Mouse (Mus musculus) midbrain, embryonic 14.5 days (tissue): ENCODE measurements around the gene Smarcc1. TPM values are rescaled to one million over a fixed set of nuclear protein-coding genes. Genes with fewer than 3 reads are reported as not detected.

Source experiments
- ATAC-seq: fragments of 200-750 bp; cut with Nextera tagmentation; 2 replicates; pipeline ENCODE4 v1.8.0; 2017; ENCODE audit warnings: moderate number of reproducible peaks, moderate library complexity; ENCODE audit not compliant: low FRiP score, low TSS enrichment
- DNase-seq: peaks from one replicate; pipeline ENCODE4 v3.0.0-alpha.2; 2015
- H3K27ac ChIP-seq: fragments of 300-500 bp; sonication (generic); replicated peaks from 2 replicates; pipeline ENCODE4 v1.5.1; 2014; ENCODE audit warnings: mild to moderate bottlenecking, low read depth, low read length, moderate library complexity
- H3K27me3 ChIP-seq: fragments of 300-500 bp; sonication (generic); 2 replicates; pipeline ENCODE4 v1.6.1; 2014; ENCODE audit warnings: low read length, control low read depth, mixed read lengths; ENCODE audit not compliant: control insufficient read depth, insufficient read depth
- H3K36me3 ChIP-seq: fragments of 300-500 bp; sonication (generic); 2 replicates; pipeline ENCODE4 v1.6.1; 2014; ENCODE audit warnings: low read length, control low read depth; ENCODE audit not compliant: control insufficient read depth, insufficient read depth
- H3K4me1 ChIP-seq: fragments of 300-500 bp; sonication (generic); 2 replicates; pipeline ENCODE4 v1.6.1; 2014; ENCODE audit warnings: mild to moderate bottlenecking, antibody characterized with exemption, low read length, control low read depth; ENCODE audit not compliant: control insufficient read depth, insufficient read depth
- H3K4me2 ChIP-seq: fragments of 300-500 bp; sonication (generic); 2 replicates; pipeline ENCODE4 v1.6.1; 2014; ENCODE audit warnings: mild to moderate bottlenecking, low read length, moderate library complexity
- H3K4me3 ChIP-seq: fragments of 300-500 bp; sonication (generic); replicated peaks from 2 replicates; pipeline ENCODE4 v1.5.1; 2014; ENCODE audit warnings: low read depth, low read length
- H3K9ac ChIP-seq: fragments of 300-500 bp; sonication (generic); replicated peaks from 2 replicates; pipeline ENCODE4 v1.6.1; 2014; ENCODE audit warnings: mild to moderate bottlenecking, low read length, moderate library complexity
- H3K9me3 ChIP-seq: fragments of 300-500 bp; sonication (generic); 2 replicates; pipeline ENCODE4 v1.6.1; 2016; ENCODE audit warnings: low read length, control low read depth, mixed read lengths; ENCODE audit not compliant: control insufficient read depth
- WGBS: fragments of 180-500 bp; shearing (Covaris S2); extraction: QIAGEN DNeasy Blood & Tissue Kit; methylation state at CpG from one replicate; pipeline ENCODE4 v1.1.7; 2014; 5-methylcytosine and 5-hydroxymethylcytosine counted together
- polyA plus RNA-seq: library from polyadenylated mRNA; unstranded; fragments of >200 nt; fragmentation: Nextera tagmentation; extraction: Ambion mirVana; gene quantifications from 2 replicates; pipeline ENCODE4 v1.2.1, GENCODE M21; 2014

Gene Smarcc1
- polyA plus RNA-seq, 1 experiment from 2014 or later: 139 TPM

- no peaks in the 10 kb centered on the region for H3K9me3 ChIP-seq
- H3K4me2 ChIP-seq: no peak overlapping the region
- H3K36me3 ChIP-seq: peaks cover 82% of the 10 kb centered on the region
- H3K27ac ChIP-seq: peak overlapping the region; percentile 82
- 23% methylated on average over 15 of the region's 15 CpGs for WGBS
- no peak overlapping the region for H3K4me3 ChIP-seq
- peak; percentile 71 for ATAC-seq
- no peak overlapping the region; the same call in 1 of the 2 replicates for H3K9ac ChIP-seq
- 0 out of 2 replicates have a peak, but pooled peaks cover 7% of the 10 kb centered on the region for H3K4me1 ChIP-seq
- peak; percentile 81 for DNase-seq
- no peaks in the 10 kb centered on the region for H3K27me3 ChIP-seq
These were observed 88.3 kb downstream of the Smarcc1 start for GRCm38 (mm10) chr9:110205526-110206404.

- no peak overlapping the region for H3K9ac ChIP-seq
- 0 out of 2 replicates have a peak, but pooled peaks cover 7% of the 10 kb centered on the region for H3K4me1 ChIP-seq
- H3K9me3 ChIP-seq: no peaks in the 10 kb centered on the region
- ATAC-seq: no peak
- peaks cover 83% of the 10 kb centered on the region for H3K36me3 ChIP-seq
- no peak for DNase-seq
- H3K27ac ChIP-seq: 0 out of 2 replicates have a peak overlapping the region, but pooled peaks have one; percentile 14
- H3K27me3 ChIP-seq: no peaks in the 10 kb centered on the region
- no peak overlapping the region for H3K4me3 ChIP-seq
- 75% methylated on average over 2 of the region's 2 CpGs for WGBS
- no peak overlapping the region for H3K4me2 ChIP-seq
These were observed 88.9 kb downstream of the Smarcc1 start for GRCm38 (mm10) chr9:110206437-110206836.

- Histone ChIP-seq H3K36me3 (peaks cover 83% of the 10 kb centered on the region), H3K9me3 (no peaks in the 10 kb centered on the region), H3K4me2 (no peak overlapping the region), H3K4me1 (0 out of 2 replicates have a peak, but pooled peaks cover 7% of the 10 kb centered on the region), H3K4me3 (no peak overlapping the region), H3K27ac (no peak overlapping the region), H3K9ac (no peak overlapping the region), H3K27me3 (no peaks in the 10 kb centered on the region)
- 73% methylated on average over 7 of the region's 7 CpGs for WGBS
- ATAC-seq (no peak), DNase-seq (no peak)
These were observed 90.8 kb downstream of the Smarcc1 start for GRCm38 (mm10) chr9:110208265-110208664.

GRCm38 (mm10) chr9:110208967-110209366, 91.5 kb downstream of the Smarcc1 start:
- no peaks in the 10 kb centered on the region for H3K27me3 ChIP-seq
- H3K27ac ChIP-seq: no peak overlapping the region
- ATAC-seq (no peak), DNase-seq (no peak)
- no peak overlapping the region for H3K4me2 ChIP-seq
- H3K9ac ChIP-seq: no peak overlapping the region
- 0 out of 2 replicates have a peak, but pooled peaks cover 7% of the 10 kb centered on the region for H3K4me1 ChIP-seq
- H3K9me3 ChIP-seq: no peaks in the 10 kb centered on the region
- no peak overlapping the region for H3K4me3 ChIP-seq
- 94% methylated on average over 3 of the region's 3 CpGs for WGBS
- H3K36me3 ChIP-seq: peaks cover 83% of the 10 kb centered on the region

GRCm38 (mm10) chr9:110224273-110224672, 106.8 kb downstream of the Smarcc1 start:
- ATAC-seq (no peak), DNase-seq (no peak)
- Histone ChIP-seq H3K4me3 (no peak overlapping the region), H3K4me1 (no peaks in the 10 kb centered on the region), H3K4me2 (no peak overlapping the region), H3K36me3 (peaks cover 70% of the 10 kb centered on the region), H3K27ac (no peak overlapping the region), H3K9me3 (no peaks in the 10 kb centered on the region), H3K9ac (no peak overlapping the region), H3K27me3 (no peaks in the 10 kb centered on the region)
- WGBS: 95% methylated on average over 4 of the region's 4 CpGs

GRCm38 (mm10) chr9:110226191-110226590, 108.7 kb downstream of the Smarcc1 start:
- Histone ChIP-seq H3K9ac (no peak overlapping the region), H3K36me3 (peaks cover 74% of the 10 kb centered on the region), H3K4me2 (no peak overlapping the region), H3K9me3 (no peaks in the 10 kb centered on the region), H3K27me3 (no peaks in the 10 kb centered on the region), H3K4me1 (no peaks in the 10 kb centered on the region), H3K4me3 (no peak overlapping the region), H3K27ac (no peak overlapping the region)
- ATAC-seq: no peak
- no peak for DNase-seq
- 97% methylated on average over 4 of the region's 4 CpGs for WGBS

- H3K9me3 ChIP-seq: no peaks in the 10 kb centered on the region
- ATAC-seq: no peak
- no peak overlapping the region for H3K27ac ChIP-seq
- no peak overlapping the region for H3K4me3 ChIP-seq
- DNase-seq: no peak
- peaks cover 70% of the 10 kb centered on the region for H3K36me3 ChIP-seq
- no peaks in the 10 kb centered on the region for H3K4me1 ChIP-seq
- H3K4me2 ChIP-seq: no peak overlapping the region
- no peaks in the 10 kb centered on the region for H3K27me3 ChIP-seq
- H3K9ac ChIP-seq: no peak overlapping the region
- 93% methylated on average over 6 of the region's 6 CpGs for WGBS
These were observed 111.2 kb downstream of the Smarcc1 start for GRCm38 (mm10) chr9:110228671-110229070.

GRCm38 (mm10) chr9:110229112-110229511, 111.6 kb downstream of the Smarcc1 start:
- no peaks in the 10 kb centered on the region for H3K4me1 ChIP-seq
- 91% methylated on average over 1 of the region's 1 CpGs for WGBS
- no peak for ATAC-seq
- H3K9ac ChIP-seq: no peak overlapping the region
- H3K27me3 ChIP-seq: no peaks in the 10 kb centered on the region
- H3K4me2 ChIP-seq: no peak overlapping the region
- no peaks in the 10 kb centered on the region for H3K9me3 ChIP-seq
- H3K36me3 ChIP-seq: peaks cover 70% of the 10 kb centered on the region
- no peak for DNase-seq
- no peak overlapping the region for H3K27ac ChIP-seq
- no peak overlapping the region for H3K4me3 ChIP-seq
